Mouse (Mus musculus): ENCODE measurements around the gene Aggf1.

GRCm38 (mm10) chr13:95345869-95346268 lies 29.3 kb downstream of the Aggf1 start:
- TF ChIP-seq POLR2A (IDR thresholded peaks at IDR 0.05; ENCODE audit: control insufficient read depth, extremely low read depth, insufficient read depth, low read length, poor library complexity) (no peak), CTCF (IDR thresholded peaks at IDR 0.05; ENCODE audit: borderline replicate concordance, control insufficient read depth, extremely low read depth, insufficient read depth, low read length, poor library complexity) (no peak)
